Mouse (Mus musculus) midbrain, embryonic 14.5 days (tissue): ENCODE data around the gene Slc24a3. TPM values are rescaled to one million over a fixed set of nuclear protein-coding genes. Genes with fewer than 3 reads are reported as not detected.

Source experiments
- ATAC-seq: fragments of 200-750 bp; cut with Nextera tagmentation; 2 replicates; pipeline ENCODE4 v1.8.0; 2017; ENCODE audit warnings: moderate number of reproducible peaks, moderate library complexity; ENCODE audit not compliant: low FRiP score, low TSS enrichment
- DNase-seq: peaks from one replicate; pipeline ENCODE4 v3.0.0-alpha.2; 2015
- H3K27ac ChIP-seq: fragments of 300-500 bp; sonication (generic); replicated peaks from 2 replicates; pipeline ENCODE4 v1.5.1; 2014; ENCODE audit warnings: mild to moderate bottlenecking, low read depth, low read length, moderate library complexity
- H3K27me3 ChIP-seq: fragments of 300-500 bp; sonication (generic); 2 replicates; pipeline ENCODE4 v1.6.1; 2014; ENCODE audit warnings: low read length, control low read depth, mixed read lengths; ENCODE audit not compliant: control insufficient read depth, insufficient read depth
- H3K36me3 ChIP-seq: fragments of 300-500 bp; sonication (generic); 2 replicates; pipeline ENCODE4 v1.6.1; 2014; ENCODE audit warnings: low read length, control low read depth; ENCODE audit not compliant: control insufficient read depth, insufficient read depth
- H3K4me1 ChIP-seq: fragments of 300-500 bp; sonication (generic); 2 replicates; pipeline ENCODE4 v1.6.1; 2014; ENCODE audit warnings: mild to moderate bottlenecking, antibody characterized with exemption, low read length, control low read depth; ENCODE audit not compliant: control insufficient read depth, insufficient read depth
- H3K4me2 ChIP-seq: fragments of 300-500 bp; sonication (generic); 2 replicates; pipeline ENCODE4 v1.6.1; 2014; ENCODE audit warnings: mild to moderate bottlenecking, low read length, moderate library complexity
- H3K4me3 ChIP-seq: fragments of 300-500 bp; sonication (generic); replicated peaks from 2 replicates; pipeline ENCODE4 v1.5.1; 2014; ENCODE audit warnings: low read depth, low read length
- H3K9ac ChIP-seq: fragments of 300-500 bp; sonication (generic); replicated peaks from 2 replicates; pipeline ENCODE4 v1.6.1; 2014; ENCODE audit warnings: mild to moderate bottlenecking, low read length, moderate library complexity
- H3K9me3 ChIP-seq: fragments of 300-500 bp; sonication (generic); 2 replicates; pipeline ENCODE4 v1.6.1; 2016; ENCODE audit warnings: low read length, control low read depth, mixed read lengths; ENCODE audit not compliant: control insufficient read depth
- WGBS: fragments of 180-500 bp; shearing (Covaris S2); extraction: QIAGEN DNeasy Blood & Tissue Kit; methylation state at CpG from one replicate; pipeline ENCODE4 v1.1.7; 2014; 5-methylcytosine and 5-hydroxymethylcytosine counted together
- polyA plus RNA-seq: library from polyadenylated mRNA; unstranded; fragments of >200 nt; fragmentation: Nextera tagmentation; extraction: Ambion mirVana; gene quantifications from 2 replicates; pipeline ENCODE4 v1.2.1, GENCODE M21; 2014

Gene Slc24a3
- polyA plus RNA-seq, 1 experiment from 2014 or later = 13.1 TPM

GRCm38 (mm10) chr2:145373803-145374202 is 206.2 kb downstream of the Slc24a3 start:
- 63% methylated on average over 5 of the region's 5 CpGs for WGBS
- 0 out of 2 replicates have a peak, but pooled peaks have one; percentile 53 for ATAC-seq
- H3K36me3 ChIP-seq = no peaks in the 10 kb centered on the region
- no peak for DNase-seq
- H3K9ac ChIP-seq = no peak overlapping the region
- H3K9me3 ChIP-seq = no peaks in the 10 kb centered on the region
- no peak overlapping the region for H3K4me2 ChIP-seq
- no peak overlapping the region for H3K4me3 ChIP-seq
- H3K27me3 ChIP-seq = no peaks in the 10 kb centered on the region
- no peak overlapping the region for H3K27ac ChIP-seq
- H3K4me1 ChIP-seq = no peaks in the 10 kb centered on the region

DNA sequence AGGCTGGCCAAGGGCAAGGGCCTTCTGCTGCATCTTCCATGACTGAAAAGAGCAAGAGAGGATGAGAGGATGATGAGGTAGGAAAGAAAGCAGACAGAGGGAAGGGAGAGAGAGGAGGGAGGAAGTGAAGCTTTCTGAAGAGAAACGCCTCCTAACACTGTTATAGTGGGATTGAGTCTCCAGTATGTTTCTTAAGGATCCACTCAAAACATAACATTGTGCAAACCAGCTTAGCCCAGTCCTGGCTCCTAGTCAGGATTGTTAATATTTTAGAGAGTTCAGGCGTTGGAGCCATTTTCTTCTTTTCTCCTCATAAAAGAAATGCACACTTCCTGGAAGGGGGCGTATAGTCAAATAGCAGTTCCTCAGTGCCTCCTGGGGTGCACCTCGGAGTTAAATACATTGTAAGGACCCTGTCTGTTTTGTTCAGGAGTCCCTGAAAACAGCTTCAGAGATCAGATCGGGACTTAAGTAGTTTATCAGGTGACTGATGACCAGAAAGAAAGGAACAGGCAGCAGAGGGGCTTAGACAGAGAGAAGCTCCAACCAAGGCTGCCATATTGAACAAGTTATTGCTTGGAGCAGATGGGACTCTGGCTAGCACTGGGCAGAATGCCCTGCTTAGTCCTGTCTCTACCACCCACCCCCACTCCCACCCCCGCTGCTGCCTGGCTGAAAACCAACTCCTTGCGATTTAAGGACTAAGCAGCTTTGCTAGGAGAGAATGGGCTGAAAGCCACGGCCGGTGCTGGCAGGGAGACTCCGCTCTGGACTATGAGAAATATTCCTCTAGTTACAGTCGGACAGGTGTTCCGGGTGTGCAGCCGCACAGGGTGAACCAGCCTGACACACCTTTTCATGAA is 215.6 kb downstream of the Slc24a3 start:
- H3K4me3 ChIP-seq = no peak overlapping the region
- no peak overlapping the region for H3K4me2 ChIP-seq
- DNase-seq = peak; percentile 67
- no peak overlapping the region for H3K27ac ChIP-seq
- no peaks in the 10 kb centered on the region for H3K4me1 ChIP-seq
- peak; percentile 68 for ATAC-seq
- no peaks in the 10 kb centered on the region for H3K9me3 ChIP-seq
- no peaks in the 10 kb centered on the region for H3K27me3 ChIP-seq
- no peak overlapping the region for H3K9ac ChIP-seq
- H3K36me3 ChIP-seq = no peaks in the 10 kb centered on the region
- 72% methylated on average over 13 of the region's 13 CpGs for WGBS

GRCm38 (mm10) chr2:145384221-145384620 is 216.7 kb downstream of the Slc24a3 start:
- ATAC-seq (no peak), DNase-seq (no peak)
- no peaks in the 10 kb centered on the region for H3K4me1 ChIP-seq
- no peak overlapping the region for H3K4me3 ChIP-seq
- H3K9ac ChIP-seq = no peak overlapping the region
- H3K36me3 ChIP-seq = no peaks in the 10 kb centered on the region
- no peak overlapping the region for H3K27ac ChIP-seq
- no peaks in the 10 kb centered on the region for H3K9me3 ChIP-seq
- H3K27me3 ChIP-seq = no peaks in the 10 kb centered on the region
- H3K4me2 ChIP-seq = no peak overlapping the region
- 80% methylated on average over 2 of the region's 2 CpGs for WGBS

- Histone ChIP-seq H3K9ac (no peak overlapping the region), H3K27me3 (no peaks in the 10 kb centered on the region), H3K36me3 (no peaks in the 10 kb centered on the region), H3K27ac (no peak overlapping the region), H3K9me3 (no peaks in the 10 kb centered on the region), H3K4me2 (no peak overlapping the region), H3K4me1 (no peaks in the 10 kb centered on the region), H3K4me3 (no peak overlapping the region)
- WGBS = 88% methylated on average over 3 of the region's 3 CpGs
- ATAC-seq = no peak
- no peak for DNase-seq
These were observed 217.7 kb downstream of the Slc24a3 start for GRCm38 (mm10) chr2:145385220-145385619.

DNA sequence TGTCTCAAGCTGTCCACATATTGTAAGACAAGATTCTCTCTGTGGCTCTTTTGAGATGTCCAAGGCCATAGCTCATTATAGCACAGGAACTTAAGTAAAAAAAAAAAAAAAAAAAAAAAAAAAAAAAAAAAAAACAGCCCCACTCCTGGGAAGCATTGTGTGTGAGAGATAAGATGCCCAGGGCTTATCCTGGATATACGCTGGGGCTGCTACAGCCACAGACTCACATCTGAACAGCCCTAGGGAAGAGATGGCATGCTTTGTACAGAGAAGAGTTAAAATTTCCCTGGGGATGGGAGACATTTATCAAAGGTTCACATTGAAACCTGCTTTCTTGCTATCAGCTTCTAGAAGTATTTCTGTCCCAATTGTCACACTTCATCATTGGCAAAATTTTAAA is 218.2 kb downstream of the Slc24a3 start:
- ATAC-seq (no peak), DNase-seq (no peak)
- Histone ChIP-seq H3K27me3 (no peaks in the 10 kb centered on the region), H3K4me3 (no peak overlapping the region), H3K4me1 (no peaks in the 10 kb centered on the region), H3K9ac (no peak overlapping the region), H3K9me3 (no peaks in the 10 kb centered on the region), H3K27ac (no peak overlapping the region), H3K36me3 (no peaks in the 10 kb centered on the region), H3K4me2 (no peak overlapping the region)
- 61% methylated on average over 1 of the region's 1 CpGs for WGBS

DNA sequence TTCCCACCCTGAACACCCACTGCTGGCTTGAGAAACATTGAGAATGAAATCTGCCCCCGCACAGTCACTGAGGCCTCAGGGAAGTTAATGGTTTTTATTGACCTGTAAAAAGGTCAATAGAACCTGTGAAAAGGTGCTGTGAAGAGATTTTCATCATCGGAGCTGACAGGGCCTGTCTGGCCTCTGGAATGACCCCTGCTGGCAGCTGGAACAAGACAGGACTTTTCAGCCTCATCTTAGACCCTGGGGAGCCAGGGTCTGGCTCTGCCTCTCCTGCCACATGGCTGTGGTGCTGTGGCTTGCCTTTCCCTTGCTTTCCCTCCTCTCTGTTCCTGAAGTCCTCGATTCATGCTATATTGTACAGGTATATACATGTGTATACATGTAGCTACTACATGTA is 228.2 kb downstream of the Slc24a3 start:
- Histone ChIP-seq H3K27ac (peak overlapping the region; percentile 14; the same call in 1 of the 2 replicates), H3K27me3 (no peaks in the 10 kb centered on the region), H3K36me3 (no peaks in the 10 kb centered on the region), H3K4me2 (no peak overlapping the region), H3K9me3 (no peaks in the 10 kb centered on the region), H3K4me3 (no peak overlapping the region), H3K9ac (no peak overlapping the region), H3K4me1 (peaks cover 9% of the 10 kb centered on the region; the same call in 1 of the 2 replicates)
- WGBS = 79% methylated on average over 3 of the region's 3 CpGs
- DNase-seq (peak; percentile 12), ATAC-seq (no peak)

DNA sequence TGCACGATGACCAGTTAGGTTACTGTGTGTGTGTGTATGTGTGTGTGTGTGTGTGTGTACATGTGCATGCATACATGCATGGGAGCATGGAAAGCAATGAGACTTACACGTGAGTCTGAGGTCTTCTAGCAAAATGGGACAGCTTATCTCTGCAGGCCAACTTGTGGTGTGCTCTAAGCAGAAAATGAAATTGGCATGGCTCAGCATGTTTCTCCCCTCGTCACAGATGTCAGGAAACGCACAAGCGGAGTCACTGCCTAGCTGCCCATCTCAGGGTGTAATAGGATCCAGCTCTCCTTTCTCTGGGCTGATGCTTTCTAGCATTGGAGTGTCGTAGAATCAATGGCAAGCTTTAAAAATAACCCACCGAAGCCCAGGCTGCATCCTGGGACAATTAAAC is 229.0 kb downstream of the Slc24a3 start:
- H3K4me3 ChIP-seq = no peak overlapping the region
- peak; percentile 41 for DNase-seq
- 36% methylated on average over 7 of the region's 7 CpGs for WGBS

DNA sequence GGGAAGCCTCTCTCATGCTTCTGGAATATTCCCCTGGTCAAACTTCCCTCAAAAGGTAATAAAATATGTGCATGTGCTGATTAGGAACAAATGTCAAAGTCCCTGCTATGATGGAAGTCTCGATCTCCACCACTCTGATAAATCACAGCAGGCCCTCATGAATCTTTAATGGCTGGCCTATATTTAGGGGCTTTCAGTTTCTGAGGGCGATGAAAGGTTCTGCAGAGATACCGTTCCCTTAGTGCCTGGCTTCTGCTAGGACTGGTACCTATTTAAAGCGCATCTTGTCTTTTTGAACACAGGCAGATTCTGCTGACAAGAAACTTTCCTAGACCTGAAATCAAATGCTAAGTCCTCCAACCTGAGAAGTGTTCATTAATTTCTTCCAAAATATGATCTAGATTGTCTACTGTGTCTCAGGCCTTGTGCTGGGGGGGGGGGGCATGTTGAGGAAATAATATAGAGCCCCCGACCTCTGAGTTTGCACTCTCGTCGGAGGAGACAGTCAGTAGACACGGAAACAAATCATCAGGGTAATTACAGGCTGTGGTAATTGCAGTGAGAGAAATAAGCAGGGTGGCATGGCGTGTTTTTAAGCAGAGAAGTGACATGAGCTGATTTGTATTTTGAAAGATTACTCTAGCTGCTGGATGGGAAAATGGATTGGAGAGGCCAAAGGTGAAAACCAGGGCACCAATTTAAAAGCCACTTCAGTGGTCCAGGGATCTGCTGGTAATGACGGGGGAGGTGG is 230.1 kb downstream of the Slc24a3 start:
- Histone ChIP-seq H3K4me3 (no peak overlapping the region), H3K27ac (peak overlapping the region; percentile 38; the same call in 1 of the 2 replicates), H3K36me3 (no peaks in the 10 kb centered on the region), H3K9ac (no peak overlapping the region), H3K27me3 (no peaks in the 10 kb centered on the region), H3K4me2 (no peak overlapping the region), H3K9me3 (no peaks in the 10 kb centered on the region), H3K4me1 (peaks cover 9% of the 10 kb centered on the region; the same call in 1 of the 2 replicates)
- WGBS = 57% methylated on average over 10 of the region's 10 CpGs
- ATAC-seq = no peak
- peak; percentile 49 for DNase-seq

More for the DNA sequence above, 229.0 kb downstream of the Slc24a3 start:
- Histone ChIP-seq H3K27ac (peak overlapping the region; percentile 14; the same call in 1 of the 2 replicates), H3K27me3 (no peaks in the 10 kb centered on the region), H3K4me2 (no peak overlapping the region), H3K4me1 (peaks cover 9% of the 10 kb centered on the region; the same call in 1 of the 2 replicates), H3K9me3 (no peaks in the 10 kb centered on the region), H3K36me3 (no peaks in the 10 kb centered on the region), H3K9ac (no peak overlapping the region)
- ATAC-seq = peak; percentile 38; the same call in 1 of the 2 replicates
